Mouse (Mus musculus) erythroblast, embryonic 14.5 days (primary cell): Measurements from ENCODE around the gene Gpr137.

Source experiments
- GATA1 ChIP-seq: IDR thresholded peaks from 2 replicates; pipeline ENCODE4 v1.6.1; 2012; ENCODE audit warnings: low read length, inconsistent platforms, mixed read lengths
- TAL1 ChIP-seq: IDR thresholded peaks from 3 replicates; pipeline ENCODE4 v1.6.1; 2012; ENCODE audit warnings: low read length, inconsistent platforms, mixed read lengths

DNA sequence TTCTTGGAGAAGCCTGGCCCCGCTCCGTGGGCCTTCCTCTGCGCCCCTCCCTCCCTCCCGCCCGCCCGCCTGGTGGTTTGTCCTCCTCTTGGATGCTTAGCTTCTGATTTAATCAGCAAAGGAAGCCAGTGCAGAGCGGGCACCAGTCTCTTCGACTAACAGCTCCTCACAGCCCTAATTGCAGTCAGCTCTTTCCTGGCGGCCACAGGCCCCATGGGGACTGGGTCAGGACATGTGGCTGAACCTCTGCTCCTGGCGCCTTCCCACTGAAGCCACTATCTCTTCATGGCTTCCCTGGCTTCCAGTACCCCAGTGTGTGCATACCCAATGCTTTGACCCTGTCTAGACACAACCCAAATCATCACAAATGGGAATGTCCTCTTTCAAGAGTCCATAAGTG lies 14.2 kb upstream of the Gpr137 start:
- TF ChIP-seq GATA1, result no peak
- no peak for TF ChIP-seq TAL1
